Mouse (Mus musculus) frontal cortex, adult 2 months (tissue): ENCODE data around the gene Cyp17a1. TPM values are rescaled to one million over a fixed set of nuclear protein-coding genes. Genes with fewer than 3 reads are reported as not detected.

Source experiments
- DNase-seq, 2 experiments: peaks; one replicate each; pipeline ENCODE4 v3.0.0; 2022; ENCODE audit warnings: low spot score in 1 of 2; ENCODE audit errors: extremely low spot score in 1 of 2
- polyA plus RNA-seq: library from polyadenylated mRNA; depleted of rRNA; stranded (reverse); fragments of >200 nt; gene quantifications from 2 replicates; pipeline ENCODE4 v1.2.3, GENCODE M21; 2012; rRNA removed

Cyp17a1 gene
- polyA plus RNA-seq, 1 experiment, result not detected

DNA sequence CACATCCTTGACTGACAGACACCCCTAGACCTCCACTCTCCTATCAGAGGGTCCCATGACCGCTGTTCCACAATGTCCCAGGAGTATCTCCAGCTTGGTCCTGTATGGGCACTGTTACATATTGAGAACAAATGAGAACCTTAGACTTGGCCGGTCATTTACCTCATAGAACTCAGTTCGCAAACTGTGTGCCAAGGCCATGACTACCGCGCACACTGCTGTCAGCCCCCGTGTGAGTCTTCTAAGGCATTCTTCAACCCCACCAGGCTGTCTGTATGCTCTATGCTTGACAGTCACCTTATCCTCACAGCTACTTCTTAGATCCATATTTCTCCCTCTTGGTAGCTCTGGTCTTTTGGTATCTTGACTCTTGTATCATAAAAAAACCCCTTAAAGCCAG lies 53.5 kb downstream of the Cyp17a1 start:
- DNase-seq, result no peak

- DNase-seq, result no peak
Observed at GRCm38 (mm10) chr19:46619001-46619400, 54.0 kb downstream of the Cyp17a1 start.

GRCm38 (mm10) chr19:46618322-46618721 lies 54.6 kb downstream of the Cyp17a1 start:
- no peak for DNase-seq

DNA sequence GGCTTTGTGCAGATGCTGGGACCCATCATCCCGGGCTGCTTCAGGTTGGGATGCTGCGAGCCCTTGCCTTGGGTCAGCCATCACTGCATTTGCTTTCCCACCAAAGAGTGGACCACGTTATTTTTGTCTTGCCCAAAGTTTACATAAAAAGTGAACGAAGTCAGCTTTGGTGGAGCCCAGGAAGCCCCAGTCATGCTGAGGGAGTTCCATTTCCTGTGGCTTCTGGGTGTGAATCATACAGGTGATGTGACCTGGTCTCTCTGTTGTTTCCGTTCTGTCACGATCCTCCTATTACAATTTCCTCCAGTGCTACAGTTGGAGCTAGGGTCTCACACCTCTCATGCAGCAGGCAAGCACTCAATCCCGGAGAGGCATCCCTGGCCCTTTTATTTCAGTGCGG lies 55.6 kb downstream of the Cyp17a1 start:
- no peak for DNase-seq

Other genes with a start within 250 kb of the Cyp17a1 start
- 58.6 and 60.6 TPM in 2 replicates for gene Trim8, start 171.5 kb downstream of the Cyp17a1 start, polyA plus RNA-seq
- gene Arl3, start 100.0 kb downstream of the Cyp17a1 start, polyA plus RNA-seq, result 249 and 253 TPM in 2 replicates
- 6.0 and 7.5 TPM in 2 replicates for gene Sfxn2, start 99.8 kb downstream of the Cyp17a1 start, polyA plus RNA-seq
- gene Wbp1l, start 74.1 kb downstream of the Cyp17a1 start, polyA plus RNA-seq, result 26.8 and 29.1 TPM in 2 replicates
- gene Borcs7, start 16.7 kb upstream of the Cyp17a1 start, polyA plus RNA-seq, result 20.1 and 21.5 TPM in 2 replicates
- gene As3mt, start 34.3 kb upstream of the Cyp17a1 start, polyA plus RNA-seq, result 21.6 and 22.6 TPM in 2 replicates
- gene Cnnm2, start 88.4 kb upstream of the Cyp17a1 start, polyA plus RNA-seq, result 26.8 and 30.6 TPM in 2 replicates